Mouse (Mus musculus) MEL-GATA-1-ER (cell line): ENCODE data around the gene Mta1.

Experiments
- DNase-seq: peaks from one replicate; pipeline ENCODE4 v3.0.0-alpha.2; 2012; ENCODE audit warnings: low read depth; ENCODE audit errors: extremely low read depth

Mta1 gene

GRCm38 (mm10) chr12:113185442-113186291 lies 87.6 kb downstream of the Mta1 start, which contains the start of gene Tmem121:
Tmem121 (plus strand) TSS chr12:113185930.
- peak; percentile 25 for DNase-seq

- no peak for DNase-seq
These were observed 88.4 kb downstream of the Mta1 start for GRCm38 (mm10) chr12:113186326-113187010.
